Mouse (Mus musculus) midbrain, postnatal 0 days (tissue): ENCODE results near the gene Olfr33. TPM values are rescaled to one million over a fixed set of nuclear protein-coding genes. Genes with fewer than 3 reads are reported as not detected.

Experiments used
- ATAC-seq: fragments of 200-750 bp; cut with Nextera tagmentation; 2 replicates; pipeline ENCODE4 v1.8.0; 2017; ENCODE audit warnings: moderate number of reproducible peaks, mild to moderate bottlenecking, moderate TSS enrichment, moderate library complexity; ENCODE audit not compliant: low FRiP score
- DNase-seq: peaks from one replicate; pipeline ENCODE4 v3.0.0-alpha.2; 2015; ENCODE audit warnings: low spot score
- H3K27ac ChIP-seq: fragments of 300-500 bp; sonication (generic); 2 replicates; pipeline ENCODE4 v1.5.1; 2014; ENCODE audit warnings: low read depth, mild to moderate bottlenecking, low read length, mixed read lengths
- H3K27me3 ChIP-seq: fragments of 300-500 bp; sonication (generic); 2 replicates; pipeline ENCODE4 v1.6.1; 2014; ENCODE audit warnings: low read length, control low read depth, mixed read lengths; ENCODE audit not compliant: insufficient read depth
- H3K36me3 ChIP-seq: fragments of 300-500 bp; sonication (generic); 2 replicates; pipeline ENCODE4 v1.6.1; 2014; ENCODE audit warnings: low read length, control low read depth, mixed read lengths; ENCODE audit not compliant: insufficient read depth
- H3K4me1 ChIP-seq: fragments of 300-500 bp; sonication (generic); 2 replicates; pipeline ENCODE4 v1.6.1; 2014; ENCODE audit warnings: mild to moderate bottlenecking, control low read depth, antibody characterized with exemption, low read length, mixed read lengths; ENCODE audit not compliant: insufficient read depth
- H3K4me2 ChIP-seq: fragments of 300-500 bp; sonication (generic); 2 replicates; pipeline ENCODE4 v1.6.1; 2014; ENCODE audit warnings: low read depth, mild to moderate bottlenecking, low read length, mixed read lengths; ENCODE audit not compliant: poor library complexity, severe bottlenecking
- H3K4me3 ChIP-seq: fragments of 300-500 bp; sonication (generic); 2 replicates; pipeline ENCODE4 v1.5.1; 2014; ENCODE audit warnings: low read depth, mild to moderate bottlenecking, low read length, moderate library complexity
- H3K9ac ChIP-seq: fragments of 300-500 bp; sonication (generic); replicated peaks from 2 replicates; pipeline ENCODE4 v1.6.1; 2014; ENCODE audit warnings: mild to moderate bottlenecking, low read length, moderate library complexity, mixed read lengths; ENCODE audit not compliant: poor library complexity, severe bottlenecking
- H3K9me3 ChIP-seq: fragments of 300-500 bp; sonication (generic); 2 replicates; pipeline ENCODE4 v1.6.1; 2016; ENCODE audit warnings: low read length, control low read depth
- CTCF ChIP-seq: IDR thresholded peaks from 2 replicates; pipeline ENCODE4 v1.5.1; 2016; ENCODE audit warnings: antibody characterized with exemption, mild to moderate bottlenecking
- WGBS: fragments of 180-500 bp; shearing (Covaris S2); extraction: QIAGEN DNeasy Blood & Tissue Kit; methylation state at CpG from one replicate; pipeline ENCODE4 v1.1.7; 2014; 5-methylcytosine and 5-hydroxymethylcytosine counted together
- polyA plus RNA-seq: library from polyadenylated mRNA; unstranded; fragments of >200 nt; fragmentation: Nextera tagmentation; extraction: Ambion mirVana; gene quantifications from 2 replicates; pipeline ENCODE4 v1.2.1, GENCODE M21; 2015
- total RNA-seq: library from RNA; depleted of rRNA; stranded (reverse); fragments of >200 nt; gene quantifications from 2 replicates; pipeline ENCODE4 v1.2.3, GENCODE M21; 2014; rRNA removed

The Olfr33 gene
- total RNA-seq (not detected in 2 replicates), polyA plus RNA-seq (not detected in 2 replicates)

DNA sequence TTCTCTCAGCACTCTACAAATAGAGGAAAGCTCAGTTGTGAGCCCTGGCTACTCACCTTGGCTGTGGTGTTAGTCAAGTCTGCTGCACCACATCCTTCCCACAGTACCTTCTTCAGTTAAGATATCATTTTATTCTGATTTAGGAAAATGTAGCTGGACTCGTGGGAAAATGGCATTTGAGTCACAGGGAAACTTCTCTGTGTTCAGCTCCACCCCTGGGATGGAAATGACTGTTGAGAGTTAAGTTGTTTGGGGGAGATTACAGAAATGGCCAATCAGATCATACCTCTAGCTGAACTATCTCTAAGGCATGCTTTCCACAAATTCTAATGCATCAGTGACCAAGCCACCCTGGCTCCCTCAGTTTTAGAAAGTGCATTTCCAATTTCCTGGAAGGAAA, at the start of gene Olfr33:
Olfr33 (minus strand) TSS at position 101 of the 400 bp plus-strand sequence.
- Histone ChIP-seq H3K9me3 (no peaks in the 10 kb centered on the region), H3K9ac (no peak within 1 kb of the TSS), H3K36me3 (no peaks in the 10 kb centered on the region), H3K4me3 (no peak within 1 kb of the TSS), H3K27me3 (no peaks in the 10 kb centered on the region), H3K4me1 (no peaks in the 10 kb centered on the region), H3K27ac (no peak within 1 kb of the TSS), H3K4me2 (no peak within 1 kb of the TSS)
- ATAC-seq (no peak), DNase-seq (no peak)
- no peak for TF ChIP-seq CTCF
- 47% methylated on average over 1 of the region's 1 CpGs for WGBS

DNA sequence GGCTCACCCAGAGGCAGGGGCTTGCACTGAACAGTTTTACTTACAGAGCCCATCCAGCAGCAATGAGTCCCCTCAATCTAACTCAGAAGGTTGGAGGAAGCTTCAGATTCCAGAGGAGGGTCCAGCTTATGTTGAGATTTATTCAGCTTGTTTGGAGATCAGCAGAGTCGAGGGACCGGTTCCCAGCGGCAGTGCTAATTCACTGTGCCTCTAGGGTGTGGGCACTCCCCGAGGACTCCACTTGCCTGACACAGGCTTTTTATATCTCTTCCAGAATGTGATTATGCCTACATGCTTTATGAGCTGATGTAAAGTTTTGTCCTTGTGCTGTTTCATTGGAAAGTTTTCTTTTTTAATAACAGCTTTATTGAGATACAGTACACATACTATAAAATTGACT, 40.4 kb upstream of the Olfr33 start, which contains the start of the genes Olfr560 and Olfr78:
Olfr560 (minus strand) TSS at position 101 of the 400 bp plus-strand sequence.
Olfr78 (minus strand) TSS at position 206 of the 400 bp plus-strand sequence.
- ATAC-seq = no peak
- Histone ChIP-seq H3K4me1 (no peaks in the 10 kb centered on the region), H3K27ac (no peak within 1 kb of the TSS), H3K4me2 (no peak within 1 kb of the TSS), H3K4me3 (no peak within 1 kb of the TSS), H3K36me3 (no peaks in the 10 kb centered on the region), H3K27me3 (no peaks in the 10 kb centered on the region), H3K9ac (no peak within 1 kb of the TSS), H3K9me3 (no peaks in the 10 kb centered on the region)
- no peak for TF ChIP-seq CTCF
- DNase-seq = no peak
- WGBS = 73% methylated on average over 4 of the region's 4 CpGs

DNA sequence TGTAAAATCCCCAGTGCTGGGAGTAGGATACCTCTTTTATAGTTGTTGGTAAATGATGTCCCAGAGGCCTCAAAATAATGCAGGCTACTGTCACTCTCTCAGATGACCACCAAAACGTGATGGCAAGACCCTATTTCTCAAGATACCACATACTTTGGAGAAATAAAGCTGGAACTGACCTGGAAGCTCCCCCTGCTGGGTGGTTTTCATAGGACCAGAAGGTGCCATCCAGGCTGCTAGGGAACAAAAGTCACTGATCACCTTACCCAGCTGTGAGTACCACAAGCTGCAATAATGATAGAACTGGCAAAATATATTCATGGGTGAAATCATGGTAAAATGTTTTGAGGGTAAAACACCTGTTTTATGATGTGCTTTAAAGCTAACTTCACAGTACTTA, 33.2 kb upstream of the Olfr33 start:
- no peak for DNase-seq
- no peak for ATAC-seq
- Histone ChIP-seq H3K9ac (no peak overlapping the region), H3K4me2 (no peak overlapping the region), H3K27ac (no peak overlapping the region), H3K4me3 (no peak overlapping the region), H3K27me3 (no peaks in the 10 kb centered on the region), H3K9me3 (no peaks in the 10 kb centered on the region), H3K4me1 (no peaks in the 10 kb centered on the region), H3K36me3 (no peaks in the 10 kb centered on the region)
- 28% methylated on average over 1 of the region's 1 CpGs for WGBS
- peak; percentile 32; the same call in 1 of the 2 replicates for TF ChIP-seq CTCF

- H3K27me3 ChIP-seq = no peaks in the 10 kb centered on the region
- no peak overlapping the region for H3K9ac ChIP-seq
- TF ChIP-seq CTCF = no peak
- no peak for ATAC-seq
- WGBS = 71% methylated on average over 2 of the region's 2 CpGs
- no peaks in the 10 kb centered on the region for H3K4me1 ChIP-seq
- no peak overlapping the region for H3K27ac ChIP-seq
- no peak overlapping the region for H3K4me3 ChIP-seq
- H3K9me3 ChIP-seq = no peaks in the 10 kb centered on the region
- no peaks in the 10 kb centered on the region for H3K36me3 ChIP-seq
- no peak overlapping the region for H3K4me2 ChIP-seq
- DNase-seq = no peak
These were observed 18.8 kb upstream of the Olfr33 start for GRCm38 (mm10) chr7:102737705-102738104.

DNA sequence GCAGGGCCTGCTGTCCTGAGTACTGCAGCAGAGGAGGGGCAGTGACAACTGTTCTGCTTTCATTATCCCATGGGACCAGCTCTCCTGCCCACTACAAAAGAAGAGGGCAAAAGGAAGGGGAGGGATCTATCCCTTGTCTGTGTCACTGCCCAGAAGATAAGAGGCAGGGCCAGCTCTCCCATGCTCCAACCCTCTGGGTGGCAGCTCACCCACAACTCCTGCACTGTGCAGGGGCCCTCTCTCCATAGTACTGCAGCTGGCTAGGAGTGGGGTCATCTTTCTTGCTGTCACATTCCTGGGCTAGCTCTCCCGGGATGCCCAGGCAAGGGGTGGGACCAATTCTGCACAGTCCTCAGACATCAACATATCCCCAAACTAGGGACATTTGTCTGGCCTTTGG, 14.9 kb upstream of the Olfr33 start:
- H3K4me3 ChIP-seq = no peak overlapping the region
- H3K27me3 ChIP-seq = no peaks in the 10 kb centered on the region
- ATAC-seq (no peak), DNase-seq (no peak)
- no peaks in the 10 kb centered on the region for H3K36me3 ChIP-seq
- no peak for TF ChIP-seq CTCF
- H3K27ac ChIP-seq = no peak overlapping the region
- WGBS = 80% methylated on average over 1 of the region's 1 CpGs
- no peak overlapping the region for H3K9ac ChIP-seq
- H3K9me3 ChIP-seq = no peaks in the 10 kb centered on the region
- H3K4me2 ChIP-seq = no peak overlapping the region
- no peaks in the 10 kb centered on the region for H3K4me1 ChIP-seq

DNA sequence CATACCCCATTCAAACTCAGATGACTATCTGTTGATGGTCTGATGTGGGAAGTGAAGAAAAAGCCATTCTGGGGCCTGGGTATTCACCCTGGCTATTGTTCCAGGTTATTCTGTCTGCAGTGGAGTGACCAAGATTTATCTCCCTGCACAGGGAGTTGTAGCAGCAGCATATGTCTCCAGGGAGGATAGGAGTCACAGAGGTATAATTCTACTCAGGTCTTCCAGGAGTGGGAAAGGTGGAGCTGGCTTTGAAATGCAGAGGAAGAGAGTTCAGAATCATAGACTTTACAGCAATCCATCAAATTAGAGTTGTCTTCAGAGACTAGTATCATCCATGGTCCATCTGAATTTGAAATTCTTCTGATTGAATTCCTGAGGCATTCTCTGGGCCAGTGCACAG, 8.5 kb upstream of the Olfr33 start, which contains the start of gene Olfr559:
Olfr559 (minus strand) TSS at position 101 of the 400 bp plus-strand sequence.
- no peaks in the 10 kb centered on the region for H3K36me3 ChIP-seq
- no peak within 1 kb of the TSS for H3K4me3 ChIP-seq
- DNase-seq (no peak), ATAC-seq (no peak)
- H3K27ac ChIP-seq = no peak within 1 kb of the TSS
- H3K9ac ChIP-seq = no peak within 1 kb of the TSS
- no peaks in the 10 kb centered on the region for H3K4me1 ChIP-seq
- no peaks in the 10 kb centered on the region for H3K27me3 ChIP-seq
- H3K9me3 ChIP-seq = no peaks in the 10 kb centered on the region
- no peak for TF ChIP-seq CTCF
- H3K4me2 ChIP-seq = no peak within 1 kb of the TSS
